Mouse (Mus musculus) myocyte (in vitro differentiated cells): Measurements from ENCODE around the gene Adamts8.

Source experiments
- CEBPB ChIP-seq: IDR thresholded peaks from 2 replicates; pipeline ENCODE4 v1.6.1; 2011; ENCODE audit warnings: mild to moderate bottlenecking, moderate library complexity; ENCODE audit not compliant: poor library complexity, insufficient read depth, severe bottlenecking
- E2F4 ChIP-seq: IDR thresholded peaks from one replicate; pipeline ENCODE4 v1.6.1; 2011; ENCODE audit warnings: mild to moderate bottlenecking, control low read depth, moderate library complexity; ENCODE audit not compliant: insufficient read depth
- MAX ChIP-seq: IDR thresholded peaks from one replicate; pipeline ENCODE4 v1.6.1; 2011; ENCODE audit warnings: low read depth, mild to moderate bottlenecking, control low read depth
- MYOD1 ChIP-seq, 3 experiments: IDR thresholded peaks; one replicate each; pipeline ENCODE4 v1.6.1; 2011; ENCODE audit warnings: control low read depth in 2 of 3, low read depth in 2 of 3, mild to moderate bottlenecking in 2 of 3, moderate library complexity in 1 of 3; ENCODE audit not compliant: insufficient read length in 2 of 3, control insufficient read depth in 1 of 3
- MYOG ChIP-seq, 3 experiments: IDR thresholded peaks; one replicate each; pipeline ENCODE4 v1.6.1; 2011; ENCODE audit warnings: control low read depth in 2 of 3, low read depth in 2 of 3, mild to moderate bottlenecking in 2 of 3; ENCODE audit not compliant: insufficient read length in 2 of 3, control insufficient read depth in 1 of 3, insufficient read depth in 1 of 3
- POLR2A ChIP-seq: IDR thresholded peaks from one replicate; pipeline ENCODE4 v1.6.1; 2011; ENCODE audit warnings: low read depth, mild to moderate bottlenecking, control low read depth, moderate library complexity; ENCODE audit not compliant: insufficient read length
- POLR2AphosphoS2 ChIP-seq: IDR thresholded peaks from one replicate; pipeline ENCODE4 v1.6.1; 2011; ENCODE audit warnings: low read depth, control low read depth; ENCODE audit not compliant: insufficient read length
- REST ChIP-seq: IDR thresholded peaks from one replicate; pipeline ENCODE4 v1.6.1; 2011; ENCODE audit warnings: mild to moderate bottlenecking, control low read depth, moderate library complexity; ENCODE audit not compliant: insufficient read depth, insufficient read length
- TCF12 ChIP-seq: IDR thresholded peaks from one replicate; pipeline ENCODE4 v1.6.1; 2011; ENCODE audit warnings: mild to moderate bottlenecking, control low read depth; ENCODE audit not compliant: poor library complexity, insufficient read depth, severe bottlenecking
- USF1 ChIP-seq: IDR thresholded peaks from one replicate; pipeline ENCODE4 v1.6.1; 2011; ENCODE audit warnings: low read depth, mild to moderate bottlenecking, control low read depth, moderate library complexity

DNA sequence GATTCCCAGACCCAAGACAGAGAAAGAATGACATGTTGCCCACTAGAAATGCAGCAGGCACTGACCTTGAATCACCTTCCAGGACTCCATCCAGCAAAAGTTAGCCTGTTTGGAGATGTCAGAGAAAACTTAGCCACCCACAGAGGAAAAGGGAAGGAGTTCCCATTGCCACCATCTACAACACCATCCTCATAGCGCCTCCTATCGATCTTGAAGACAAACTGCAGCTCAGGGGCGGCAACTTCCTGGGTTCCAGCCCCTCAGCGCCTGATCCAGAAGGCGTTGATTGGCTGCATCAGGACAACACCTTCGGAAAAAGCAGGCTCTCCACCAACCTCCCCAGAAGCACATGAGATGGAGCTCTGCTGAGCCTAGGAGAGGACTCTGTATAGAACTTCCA is 21.6 kb upstream of the Adamts8 start:
- TF ChIP-seq POLR2AphosphoS2 = no peak
- TF ChIP-seq USF1 = no peak
- TF ChIP-seq TCF12 = no peak
- TF ChIP-seq POLR2A = no peak
- no peak for TF ChIP-seq CEBPB
- no peak for TF ChIP-seq MAX
- TF ChIP-seq MYOD1 (IDR thresholded peaks at IDR 0.05; ENCODE audit: control insufficient read depth in 1 of 3, insufficient read length in 2 of 3, low read depth in 2 of 3) = no peak
- TF ChIP-seq REST = no peak
- TF ChIP-seq MYOG (IDR thresholded peaks at IDR 0.05; ENCODE audit: control insufficient read depth in 1 of 3, insufficient read depth in 1 of 3, insufficient read length in 2 of 3, low read depth in 2 of 3) = no peak
- TF ChIP-seq E2F4 = no peak
